Mouse (Mus musculus) embryonic facial prominence, embryonic 15.5 days (tissue): ENCODE measurements around the gene Ercc4. TPM values are rescaled to one million over a fixed set of nuclear protein-coding genes. Genes with fewer than 3 reads are reported as not detected.

ENCODE experiments used
- ATAC-seq: fragments of 200-750 bp; cut with Nextera tagmentation; 2 replicates; pipeline ENCODE4 v1.8.0; 2017; ENCODE audit warnings: low read depth, moderate TSS enrichment; ENCODE audit not compliant: insufficient number of reproducible peaks, low FRiP score, low TSS enrichment
- H3K27ac ChIP-seq: fragments of 300-500 bp; sonication (generic); replicated peaks from 2 replicates; pipeline ENCODE4 v1.5.1; 2015; ENCODE audit warnings: mild to moderate bottlenecking, inconsistent platforms
- H3K27me3 ChIP-seq: fragments of 300-500 bp; sonication (generic); 2 replicates; pipeline ENCODE4 v1.6.1; 2015; ENCODE audit warnings: inconsistent platforms
- H3K36me3 ChIP-seq: fragments of 300-500 bp; sonication (generic); 2 replicates; pipeline ENCODE4 v1.6.1; 2015; ENCODE audit warnings: mild to moderate bottlenecking, inconsistent platforms
- H3K4me1 ChIP-seq: fragments of 300-500 bp; sonication (generic); 2 replicates; pipeline ENCODE4 v1.6.1; 2015; ENCODE audit warnings: inconsistent platforms
- H3K4me2 ChIP-seq: fragments of 300-500 bp; sonication (generic); replicated peaks from 2 replicates; pipeline ENCODE4 v1.6.1; 2015; ENCODE audit warnings: mild to moderate bottlenecking, inconsistent platforms
- H3K4me3 ChIP-seq: fragments of 300-500 bp; sonication (generic); replicated peaks from 2 replicates; pipeline ENCODE4 v1.5.1; 2015; ENCODE audit warnings: mild to moderate bottlenecking, inconsistent platforms
- H3K9ac ChIP-seq: fragments of 300-500 bp; sonication (generic); 2 replicates; pipeline ENCODE4 v1.6.1; 2015; ENCODE audit warnings: inconsistent platforms
- H3K9me3 ChIP-seq: fragments of 300-500 bp; sonication (generic); replicated peaks from 2 replicates; pipeline ENCODE4 v1.6.1; 2016; ENCODE audit warnings: inconsistent platforms
- WGBS: fragments of 180-500 bp; shearing (Covaris S2); methylation state at CpG from one replicate; pipeline ENCODE4 v1.1.7; 2015; 5-methylcytosine and 5-hydroxymethylcytosine counted together
- polyA plus RNA-seq: library from polyadenylated mRNA; unstranded; fragments of >200 nt; fragmentation: Nextera tagmentation; extraction: Ambion mirVana; gene quantifications from 2 replicates; pipeline ENCODE4 v1.2.1, GENCODE M21; 2015

Ercc4 gene
- polyA plus RNA-seq, 1 experiment from 2014 or later: 13.2 TPM

DNA sequence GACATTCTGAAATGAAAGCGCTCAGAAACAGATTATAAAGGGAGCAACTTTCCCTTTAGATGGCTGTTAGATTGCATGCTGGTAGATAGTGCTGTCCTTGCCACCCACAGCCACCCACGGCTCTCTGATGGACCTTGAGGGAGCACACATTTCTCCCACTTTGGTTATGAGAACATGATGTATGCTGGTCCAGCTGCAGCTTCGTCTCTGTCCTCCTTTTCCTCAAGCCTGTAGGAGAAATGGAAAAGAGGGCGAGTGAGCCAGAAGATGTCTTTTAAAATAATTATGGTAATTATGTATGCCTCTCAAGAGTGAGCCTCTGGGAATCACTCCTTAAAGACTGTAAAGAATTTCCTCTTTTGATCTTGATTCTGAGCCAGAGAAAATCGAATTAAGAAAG, 87.1 kb downstream of the Ercc4 start:
- Histone ChIP-seq H3K9ac (no peak overlapping the region), H3K4me3 (no peak overlapping the region), H3K36me3 (no peaks in the 10 kb centered on the region), H3K4me1 (peaks cover 12% of the 10 kb centered on the region; the same call in 1 of the 2 replicates), H3K27ac (no peak overlapping the region), H3K9me3 (no peaks in the 10 kb centered on the region), H3K27me3 (no peaks in the 10 kb centered on the region), H3K4me2 (no peak overlapping the region)
- ATAC-seq: no peak
- whole genome bisulfite sequencing: 34% methylated on average over 5 of the region's 5 CpGs

- Histone ChIP-seq H3K9ac (no peak overlapping the region), H3K27me3 (no peaks in the 10 kb centered on the region), H3K36me3 (no peaks in the 10 kb centered on the region), H3K9me3 (no peaks in the 10 kb centered on the region), H3K4me3 (no peak overlapping the region), H3K4me2 (no peak overlapping the region), H3K4me1 (peaks cover 12% of the 10 kb centered on the region; the same call in 1 of the 2 replicates), H3K27ac (no peak overlapping the region)
- no peak for ATAC-seq
- WGBS: 50% methylated on average over 5 of the region's 5 CpGs
Observed at GRCm38 (mm10) chr16:13197293-13197692, 87.8 kb downstream of the Ercc4 start.

DNA sequence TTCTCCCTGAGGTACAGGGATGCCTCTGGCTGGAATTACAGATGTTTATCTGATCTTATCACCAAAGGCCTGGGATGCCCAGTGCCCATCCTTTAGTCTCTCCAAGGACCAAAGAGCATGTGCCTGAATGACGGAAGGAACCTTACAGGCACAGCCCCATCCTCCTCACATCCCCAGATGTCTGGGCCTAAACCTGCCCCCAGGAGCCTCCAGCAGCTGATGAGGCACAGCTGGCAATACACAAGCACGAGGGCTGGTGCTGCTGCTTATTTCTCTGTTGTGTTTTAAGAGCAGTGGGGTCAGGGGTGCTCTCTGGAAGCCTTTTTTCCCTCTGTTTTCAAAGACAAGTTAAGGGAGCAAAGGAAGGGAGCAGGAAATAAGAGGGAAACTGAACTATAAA, 89.7 kb downstream of the Ercc4 start:
- H3K4me1 ChIP-seq: peaks cover 12% of the 10 kb centered on the region; the same call in 1 of the 2 replicates
- WGBS: 17% methylated on average over 2 of the region's 2 CpGs
- ATAC-seq: no peak
- H3K9ac ChIP-seq: no peak overlapping the region
- H3K9me3 ChIP-seq: no peaks in the 10 kb centered on the region
- no peak overlapping the region for H3K4me3 ChIP-seq
- H3K4me2 ChIP-seq: no peak overlapping the region
- no peaks in the 10 kb centered on the region for H3K27me3 ChIP-seq
- H3K27ac ChIP-seq: no peak overlapping the region
- H3K36me3 ChIP-seq: no peaks in the 10 kb centered on the region

Other genes starting within 250 kb of the Ercc4 start
- 23.0 and 26.2 TPM in 2 replicates for gene Mrtfb, start 146.8 kb downstream of the Ercc4 start, polyA plus RNA-seq